Mouse (Mus musculus) embryonic facial prominence, embryonic 11.5 days (tissue): ENCODE measurements at regions not wholly inside any gene's neighbourhood (a gene's known extent, or its start where the extent isn't known, plus 50 kb on each side); places are given as distances from the start of the nearest gene placed in this dataset.

Source experiments
- ATAC-seq: fragments of 200-750 bp; cut with Nextera tagmentation; replicated peaks from 2 replicates; pipeline ENCODE4 v1.8.0; 2017; ENCODE audit warnings: low read depth; ENCODE audit not compliant: insufficient number of reproducible peaks, low FRiP score, low TSS enrichment
- DNase-seq: peaks from one replicate; pipeline ENCODE4 v3.0.0-alpha.2; 2015; ENCODE audit warnings: low spot score
- H3K27ac ChIP-seq: fragments of 300-500 bp; sonication (generic); replicated peaks from 2 replicates; pipeline ENCODE4 v1.5.1; 2014; ENCODE audit warnings: mild to moderate bottlenecking, low read depth, low read length, control low read depth
- H3K27me3 ChIP-seq: fragments of 300-500 bp; sonication (generic); 2 replicates; pipeline ENCODE4 v1.6.1; 2014; ENCODE audit warnings: mild to moderate bottlenecking, low read length, moderate library complexity, mixed read lengths; ENCODE audit not compliant: control insufficient read depth, insufficient read depth
- H3K36me3 ChIP-seq: fragments of 300-500 bp; sonication (generic); replicated peaks from 2 replicates; pipeline ENCODE4 v1.6.1; 2014; ENCODE audit warnings: low read depth, mild to moderate bottlenecking, low read length, moderate library complexity, mixed read lengths; ENCODE audit not compliant: control insufficient read depth, insufficient read depth
- H3K4me1 ChIP-seq: fragments of 300-500 bp; sonication (generic); 2 replicates; pipeline ENCODE4 v1.6.1; 2014; ENCODE audit warnings: low read length, mixed read lengths; ENCODE audit not compliant: control insufficient read depth, insufficient read depth
- H3K4me2 ChIP-seq: fragments of 300-500 bp; sonication (generic); 2 replicates; pipeline ENCODE4 v1.6.1; 2014; ENCODE audit warnings: low read depth, mild to moderate bottlenecking, control low read depth, low read length, moderate library complexity
- H3K4me3 ChIP-seq: fragments of 300-500 bp; sonication (generic); 2 replicates; pipeline ENCODE4 v1.5.1; 2014; ENCODE audit warnings: low read depth, low read length, control low read depth
- H3K9ac ChIP-seq: fragments of 300-500 bp; sonication (generic); replicated peaks from 2 replicates; pipeline ENCODE4 v1.6.1; 2014; ENCODE audit warnings: mild to moderate bottlenecking, control low read depth, low read length
- H3K9me3 ChIP-seq: fragments of 300-500 bp; sonication (generic); replicated peaks from 2 replicates; pipeline ENCODE4 v1.6.1; 2016; ENCODE audit warnings: mild to moderate bottlenecking, low read length, inconsistent platforms, mixed read lengths; ENCODE audit not compliant: control insufficient read depth
- WGBS: fragments of 180-500 bp; shearing (Covaris S2); extraction: QIAGEN DNeasy Blood & Tissue Kit; methylation state at CpG from one replicate; pipeline ENCODE4 v1.1.7; 2014; 5-methylcytosine and 5-hydroxymethylcytosine counted together

GRCm38 (mm10) chr9:86240287-86240686 is 224.5 kb downstream of the Ube2cbp start:
- Histone ChIP-seq H3K9me3 (no peaks in the 10 kb centered on the region), H3K9ac (no peak overlapping the region), H3K27ac (no peak overlapping the region), H3K4me1 (no peaks in the 10 kb centered on the region), H3K4me3 (no peak overlapping the region), H3K27me3 (no peaks in the 10 kb centered on the region), H3K36me3 (no peaks in the 10 kb centered on the region), H3K4me2 (no peak overlapping the region)
- no peak for ATAC-seq
- no peak for DNase-seq
- WGBS, result 36% methylated on average over 2 of the region's 2 CpGs

DNA sequence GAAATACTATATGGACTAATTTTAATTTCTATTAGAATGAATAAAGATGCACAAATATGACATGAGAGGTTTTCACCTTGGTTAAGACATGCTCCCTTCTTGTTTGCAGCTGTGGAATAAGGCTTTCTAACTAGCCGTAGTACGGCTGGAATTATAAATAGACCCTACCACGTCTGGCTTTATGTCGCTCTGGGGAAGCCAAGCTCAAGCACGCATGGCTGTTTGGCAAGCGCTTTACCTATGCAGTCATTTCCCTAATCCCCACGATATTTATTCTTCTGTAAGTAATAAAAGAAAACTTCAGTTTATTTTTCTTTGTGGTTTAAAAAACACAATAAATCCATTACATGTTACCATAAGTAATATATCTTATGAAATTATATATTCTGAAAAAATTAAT is 223.9 kb downstream of the Ube2cbp start:
- Histone ChIP-seq H3K36me3 (no peaks in the 10 kb centered on the region), H3K27ac (no peak overlapping the region), H3K27me3 (no peaks in the 10 kb centered on the region), H3K4me1 (no peaks in the 10 kb centered on the region), H3K4me2 (no peak overlapping the region), H3K9me3 (no peaks in the 10 kb centered on the region), H3K4me3 (no peak overlapping the region), H3K9ac (no peak overlapping the region)
- DNase-seq (no peak), ATAC-seq (no peak)
- 74% methylated on average over 7 of the region's 7 CpGs for WGBS

DNA sequence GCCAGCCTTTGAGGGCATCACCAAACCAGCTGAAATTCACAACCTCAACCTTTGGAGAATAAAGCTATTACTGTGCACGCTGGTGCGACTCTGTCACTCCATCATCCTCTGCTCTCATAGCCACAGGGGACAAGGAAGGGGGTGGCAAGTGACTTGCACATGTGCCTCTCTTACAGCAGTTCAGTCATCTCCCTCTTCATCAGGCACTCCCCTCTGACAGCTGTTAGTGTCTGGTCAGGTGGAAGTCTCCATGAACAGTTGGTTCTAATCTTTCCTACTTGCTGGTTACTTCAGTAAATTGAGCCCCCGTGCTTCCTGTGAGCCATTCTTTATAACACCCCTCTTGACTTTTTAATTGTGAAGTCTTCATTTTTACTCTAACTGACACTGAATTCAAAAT is 214.6 kb downstream of the Ube2cbp start:
- Histone ChIP-seq H3K9ac (no peak overlapping the region), H3K36me3 (no peaks in the 10 kb centered on the region), H3K27ac (no peak overlapping the region), H3K27me3 (no peaks in the 10 kb centered on the region), H3K9me3 (no peaks in the 10 kb centered on the region), H3K4me3 (no peak overlapping the region), H3K4me1 (no peaks in the 10 kb centered on the region), H3K4me2 (no peak overlapping the region)
- ATAC-seq, result no peak
- DNase-seq, result no peak
- 70% methylated on average over 3 of the region's 3 CpGs for WGBS

- H3K9me3 ChIP-seq, result no peaks in the 10 kb centered on the region
- no peaks in the 10 kb centered on the region for H3K4me1 ChIP-seq
- no peak for DNase-seq
- no peak overlapping the region for H3K4me2 ChIP-seq
- no peak overlapping the region for H3K9ac ChIP-seq
- no peaks in the 10 kb centered on the region for H3K36me3 ChIP-seq
- no peak overlapping the region for H3K4me3 ChIP-seq
- WGBS, result 79% methylated on average over 1 of the region's 1 CpGs
- ATAC-seq, result no peak
- no peaks in the 10 kb centered on the region for H3K27me3 ChIP-seq
- no peak overlapping the region for H3K27ac ChIP-seq
Measured at GRCm38 (mm10) chr9:86251331-86251730, 213.4 kb downstream of the Ube2cbp start.
